9 mouse cellular contexts compared by ENCODE assay signal in the genomic region with DNA sequence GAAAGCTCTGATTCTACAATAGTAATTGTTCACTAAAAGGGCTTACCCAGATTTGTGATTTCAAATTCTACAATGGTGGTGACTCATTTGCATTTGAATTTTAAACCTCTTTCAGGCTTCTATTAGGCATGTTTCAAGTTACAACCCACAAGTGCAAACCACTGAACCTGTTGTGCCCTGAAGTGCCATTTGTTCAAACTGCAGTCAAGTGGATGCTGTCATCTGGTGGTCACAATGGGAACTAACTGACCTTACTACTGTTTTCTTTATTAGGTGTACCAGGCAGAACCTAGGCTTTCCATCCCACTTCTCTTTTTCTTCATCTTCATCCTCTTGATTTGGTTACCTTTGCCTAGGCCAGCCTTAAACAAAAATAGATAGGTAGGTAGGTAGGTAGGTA. TPM values are rescaled to one million over a fixed set of nuclear protein-coding genes. Genes with fewer than 3 reads are reported as not detected.
DNase-seq lines count a peak whose midpoint lies in the region; ATAC-seq and TF ChIP-seq lines count a peak whose summit lies in the region.
"Had no signal": no experiment of that assay in that cellular context is flagged by ENCODE, and none has a peak within 500 bp of the region (broad histone marks: within the 10 kb centered on the region; RNA-seq: fewer than 3 reads in every experiment).

No protein-coding gene starts in this region.

- H3K27ac ChIP-seq in hindbrain, embryonic 14.5 days, result no peak overlapping the region
- H3K27ac ChIP-seq in hindbrain, embryonic 13.5 days, result no peak overlapping the region
- no peak overlapping the region for H3K27ac ChIP-seq in lung, postnatal 0 days (ENCODE audit: low read length)
- H3K27ac ChIP-seq: limb, embryonic 15.5 days had no signal

- H3K9ac ChIP-seq in hindbrain, embryonic 14.5 days, result no peak overlapping the region
- no peak overlapping the region for H3K9ac ChIP-seq in hindbrain, embryonic 13.5 days
- no peak overlapping the region for H3K9ac ChIP-seq in lung, postnatal 0 days (replicated peaks; ENCODE audit: low read depth)
- H3K9ac ChIP-seq: limb, embryonic 15.5 days had no signal

- H3K4me2 ChIP-seq in hindbrain, embryonic 14.5 days (replicated peaks), result no peak overlapping the region
- H3K4me2 ChIP-seq in hindbrain, embryonic 13.5 days, result no peak overlapping the region
- no peak overlapping the region for H3K4me2 ChIP-seq in lung, postnatal 0 days (replicated peaks; ENCODE audit: low read depth, low read length)
- H3K4me2 ChIP-seq: limb, embryonic 15.5 days had no signal

- H3K36me3 ChIP-seq in hindbrain, embryonic 14.5 days (replicated peaks; ENCODE audit: control insufficient read depth, insufficient read depth), result peaks cover 38% of the 10 kb centered on the region
- H3K36me3 ChIP-seq in hindbrain, embryonic 13.5 days, result peaks cover 45% of the 10 kb centered on the region
- peaks cover 9% of the 10 kb centered on the region; the same call in 1 of the 2 replicates for H3K36me3 ChIP-seq in lung, postnatal 0 days (ENCODE audit: insufficient read depth, low read length)

- no peak for TF ChIP-seq EP300 in lung, postnatal 0 days (IDR thresholded peaks at IDR 0.05)

- peak; percentile 57 for DNase-seq in hindbrain, embryonic 14.5 days (ENCODE audit: low spot score)
- DNase-seq in 3T3-L1 (ENCODE audit: low read depth, low spot score), result peak; percentile 73
- DNase-seq in CD8-positive naive resting alpha-beta T cell, adult 2 months (ENCODE audit: low read depth in 2 of 2, low spot score in 2 of 2), result peak; percentile 5 to 30
- DNase-seq in cerebellum, postnatal 25 days, result peak; percentile 18 to 49
- peak; percentile 76 for DNase-seq in lung, postnatal 0 days (ENCODE audit: low spot score)
- no peak for DNase-seq in right cerebral cortex, postnatal 4 days
- DNase-seq in gastrocnemius, postnatal 25 days, result no peak

- H3K9me3 ChIP-seq in hindbrain, embryonic 14.5 days (ENCODE audit: control insufficient read depth, low read length), result no peaks in the 10 kb centered on the region
- H3K9me3 ChIP-seq in hindbrain, embryonic 13.5 days, result no peaks in the 10 kb centered on the region
- no peaks in the 10 kb centered on the region for H3K9me3 ChIP-seq in lung, postnatal 0 days (ENCODE audit: low read length)
- H3K9me3 ChIP-seq: limb, embryonic 15.5 days had no signal

- H3K4me3 ChIP-seq in hindbrain, embryonic 14.5 days (replicated peaks; ENCODE audit: low read length), result no peak overlapping the region
- H3K4me3 ChIP-seq in hindbrain, embryonic 13.5 days, result no peak overlapping the region
- no peak overlapping the region for H3K4me3 ChIP-seq in lung, postnatal 0 days (ENCODE audit: low read depth, low read length)
- H3K4me3 ChIP-seq: limb, embryonic 15.5 days had no signal

- H3K27me3 ChIP-seq in hindbrain, embryonic 14.5 days (ENCODE audit: control insufficient read depth, insufficient read depth, low read length), result no peaks in the 10 kb centered on the region
- no peaks in the 10 kb centered on the region for H3K27me3 ChIP-seq in hindbrain, embryonic 13.5 days
- no peaks in the 10 kb centered on the region for H3K27me3 ChIP-seq in lung, postnatal 0 days (replicated peaks; ENCODE audit: insufficient read depth, low read length)
- H3K27me3 ChIP-seq: limb, embryonic 15.5 days had no signal

- H3K4me1 ChIP-seq in hindbrain, embryonic 14.5 days (replicated peaks; ENCODE audit: control insufficient read depth, insufficient read depth, low read length), result no peaks in the 10 kb centered on the region
- no peaks in the 10 kb centered on the region for H3K4me1 ChIP-seq in hindbrain, embryonic 13.5 days (replicated peaks)
- no peaks in the 10 kb centered on the region for H3K4me1 ChIP-seq in lung, postnatal 0 days (ENCODE audit: insufficient read depth, low read depth, low read length)
- H3K4me1 ChIP-seq: limb, embryonic 15.5 days had no signal

- no peak; the same call in 1 of the 2 replicates for ATAC-seq in hindbrain, embryonic 14.5 days (ENCODE audit: low FRiP score)
- no peak for ATAC-seq in hindbrain, embryonic 13.5 days (ENCODE audit: low FRiP score)
- ATAC-seq in lung, postnatal 0 days, result peak; percentile 61

- TF ChIP-seq CTCF in lung, postnatal 0 days (IDR thresholded peaks at IDR 0.05), result peak; percentile 93

RNA-seq across cellular contexts. Expression of a gene that starts 46.8 kb away (rescaled TPM):
- polyA plus RNA-seq in hindbrain, embryonic 14.5 days (2014; fragmentation: Nextera tagmentation; extraction: Ambion mirVana), result 40.1 and 41.4 TPM in 2 replicates
- polyA plus RNA-seq in hindbrain, embryonic 13.5 days (2015; fragmentation: Nextera tagmentation; extraction: Ambion mirVana), result 46.1 and 50.2 TPM in 2 replicates
- polyA plus RNA-seq in lung, postnatal 0 days (2015; fragmentation: Nextera tagmentation; extraction: Ambion mirVana), result 12.8 and 14.6 TPM in 2 replicates
- total RNA-seq in gastrocnemius, postnatal 25 days (2021), result 10 to 100 TPM; 16.7 to 18.5 TPM

Comparison
In these comparisons a context has a peak if more than half of its experiments do, and no peak if none do; other contexts are left out.
1. DNase-seq: peak in hindbrain, embryonic 14.5 days (single experiment), 3T3-L1 (single experiment), CD8-positive naive resting alpha-beta T cell, adult 2 months (2 of 2), cerebellum, postnatal 25 days (2 of 2) and lung, postnatal 0 days (single experiment); none in right cerebral cortex, postnatal 4 days (single experiment) and gastrocnemius, postnatal 25 days (single experiment).